Mouse (Mus musculus) left cerebral cortex, adult 2 months (tissue): ENCODE measurements at regions not wholly inside any gene's neighbourhood (a gene's known extent, or its start where the extent isn't known, plus 50 kb on each side); places are given as distances from the start of the nearest gene placed in this dataset.

Experiments
- DNase-seq, 2 experiments: peaks; one replicate each; pipeline ENCODE4 v3.0.0; 2021 to 2022; ENCODE audit warnings: low spot score in 2 of 2, mixed read lengths in 1 of 2; ENCODE audit errors: extremely low spot score in 1 of 2
- H3K27ac ChIP-seq: fragments of 200-600 bp; 2 replicates; pipeline ENCODE4 v1.8.1; 2022
- H3K4me3 ChIP-seq: fragments of 200-600 bp; 2 replicates; pipeline ENCODE4 v1.8.1; 2022
- CTCF ChIP-seq: fragments of 200-600 bp; IDR thresholded peaks from 2 replicates; pipeline ENCODE4 v1.8.1; 2022; ENCODE audit warnings: antibody characterized with exemption, mild to moderate bottlenecking, moderate library complexity
- intact Hi-C: fragments of 180-260 bp; cut with DNase I; formaldehyde crosslinking; loops from one replicate; pipeline ENCODE4 v1.15.1; 2025

DNA sequence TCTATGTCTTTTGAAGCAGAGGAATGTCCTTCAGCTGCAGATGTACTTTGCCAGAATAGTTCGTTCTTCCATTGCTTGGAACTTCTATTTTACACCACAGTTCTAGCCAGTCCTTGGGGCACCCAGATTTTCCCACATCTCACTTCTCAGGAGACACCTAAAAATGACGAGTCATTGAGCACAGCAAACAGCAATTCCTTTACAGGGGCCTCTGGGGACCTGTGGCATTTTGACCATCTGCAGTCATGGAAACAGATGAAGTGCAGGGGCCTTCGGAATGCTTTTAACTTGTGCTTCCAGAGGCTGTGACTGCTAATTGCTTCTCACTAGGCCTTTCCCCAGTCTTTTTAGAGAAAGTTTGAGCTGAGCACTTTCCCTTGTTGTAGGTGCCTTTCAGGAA is 108.5 kb upstream of the Pard3b start:
- DNase-seq, result no peak
- no peak for TF ChIP-seq CTCF
- intact Hi-C loops, result loop anchor here (10.0 kb wide), 1 partner anchor 45 kb away; no protein-coding TSS in a partner anchor
- H3K27ac ChIP-seq, result no peak overlapping the region
- no peak overlapping the region for H3K4me3 ChIP-seq

DNA sequence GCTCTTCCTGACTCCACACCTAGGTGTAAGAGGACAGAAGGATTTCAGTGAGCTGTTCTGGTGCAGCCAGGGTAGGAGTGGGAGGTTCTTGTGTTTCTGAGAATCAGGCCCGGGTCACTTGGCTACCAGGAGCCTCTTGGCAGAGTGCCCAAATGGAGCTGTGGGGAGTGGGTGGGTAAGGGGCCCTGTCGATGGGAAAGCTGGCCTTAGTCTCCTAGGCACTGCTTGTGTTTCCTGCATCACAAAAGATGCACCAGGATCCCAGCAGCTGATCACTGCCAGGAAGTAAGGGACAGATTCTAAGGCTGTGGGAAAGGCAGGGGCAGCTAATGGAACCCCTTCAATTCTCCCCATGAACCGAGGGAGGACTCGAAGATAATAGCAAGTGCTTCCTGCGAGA is 107.1 kb upstream of the Pard3b start:
- no peak overlapping the region for H3K4me3 ChIP-seq
- no peak overlapping the region for H3K27ac ChIP-seq
- intact Hi-C loops, result loop anchor here (10.0 kb wide), 1 partner anchor 47 kb away; no protein-coding TSS in a partner anchor
- no peak for TF ChIP-seq CTCF
- no peak for DNase-seq

DNA sequence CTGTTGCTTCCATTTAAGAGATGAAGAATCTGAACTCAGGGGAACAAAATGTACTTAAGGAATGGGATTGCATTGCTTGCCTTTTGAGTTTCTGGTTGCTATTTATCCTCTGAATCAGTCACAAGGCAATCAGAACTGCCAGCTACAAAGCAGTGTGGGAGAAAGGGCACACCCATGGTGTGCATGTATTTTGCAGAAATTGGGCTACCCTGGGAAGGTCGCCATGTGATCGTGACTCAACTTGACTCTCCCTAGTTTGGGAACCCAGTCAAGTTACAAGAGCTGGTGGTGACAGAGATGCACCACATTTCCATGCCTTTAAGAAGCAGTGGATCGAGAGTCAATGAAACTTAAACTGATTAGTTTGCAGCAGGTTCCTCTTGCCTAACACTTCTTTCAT is 98.5 kb upstream of the Pard3b start:
- TF ChIP-seq CTCF, result no peak
- intact Hi-C loops, result no loop called here
- no peak for DNase-seq
- H3K4me3 ChIP-seq, result no peak overlapping the region
- no peak overlapping the region for H3K27ac ChIP-seq

DNA sequence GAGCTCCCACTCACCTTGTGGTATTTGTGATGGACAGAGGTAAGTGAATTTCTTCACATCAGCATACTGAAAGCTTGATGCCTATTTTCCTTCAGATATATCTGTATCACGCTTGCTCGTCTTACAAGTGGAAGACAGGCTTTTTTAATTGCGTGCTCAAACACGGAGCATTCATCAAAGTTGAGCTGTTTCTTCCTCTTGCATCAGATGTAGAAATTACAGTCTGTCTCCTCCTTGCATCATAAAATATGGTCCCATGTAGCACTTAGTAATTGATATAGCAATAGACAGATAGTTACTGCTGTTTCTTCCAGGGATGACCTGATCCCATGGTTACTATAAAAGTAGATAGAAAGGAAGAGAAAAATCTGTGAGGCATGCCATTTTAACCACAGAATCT is 97.5 kb upstream of the Pard3b start:
- no peak for TF ChIP-seq CTCF
- H3K27ac ChIP-seq, result no peak overlapping the region
- no peak for DNase-seq
- intact Hi-C loops, result no loop called here
- no peak overlapping the region for H3K4me3 ChIP-seq

DNA sequence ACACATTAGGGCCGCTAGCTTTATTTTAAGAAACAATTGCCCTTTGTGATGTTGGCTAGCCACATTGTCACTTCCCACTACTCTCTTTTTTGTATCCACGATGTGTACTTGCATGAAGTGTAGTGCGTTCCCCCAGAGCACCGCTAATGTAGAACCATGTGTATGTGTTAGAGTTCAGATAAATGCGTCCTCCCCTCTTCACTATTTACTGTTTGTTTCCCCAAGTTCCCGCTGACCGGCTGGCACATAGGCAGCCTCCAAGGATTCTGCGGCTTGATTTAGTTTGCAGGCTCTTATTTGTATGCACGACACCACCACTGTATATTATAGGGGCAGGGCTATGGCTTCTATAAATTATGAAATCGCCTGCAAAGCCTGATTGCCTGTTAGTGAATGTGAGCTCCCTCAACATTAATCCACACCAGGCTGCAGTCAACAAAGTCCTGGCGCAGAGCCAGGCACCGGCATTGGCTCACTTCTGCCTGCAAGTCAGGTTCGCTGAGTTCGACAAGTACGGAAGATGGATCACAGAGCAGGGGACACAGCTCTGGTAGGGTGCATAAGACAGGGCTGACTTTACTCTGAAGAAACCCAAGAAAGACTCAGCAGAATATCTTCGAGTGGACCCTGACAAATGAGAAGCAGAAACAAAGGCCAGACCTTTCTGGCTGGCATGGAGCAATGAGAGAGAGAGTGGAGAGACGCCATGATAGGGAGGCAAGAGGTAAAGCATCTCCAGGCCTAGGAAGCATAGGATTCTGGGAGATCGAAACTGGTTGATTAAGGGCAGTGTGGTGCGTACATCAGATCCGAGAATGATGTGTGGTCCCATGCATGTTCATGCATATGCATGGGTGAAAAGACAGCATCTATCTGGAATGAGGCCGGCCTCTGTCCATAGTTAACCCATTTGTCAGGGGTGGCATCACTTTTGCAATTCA is 85.8 kb upstream of the Pard3b start:
- no peak for TF ChIP-seq CTCF
- DNase-seq, result no peak
- H3K4me3 ChIP-seq, result no peak overlapping the region
- no peak overlapping the region for H3K27ac ChIP-seq
- intact Hi-C loops, result no loop called here

DNA sequence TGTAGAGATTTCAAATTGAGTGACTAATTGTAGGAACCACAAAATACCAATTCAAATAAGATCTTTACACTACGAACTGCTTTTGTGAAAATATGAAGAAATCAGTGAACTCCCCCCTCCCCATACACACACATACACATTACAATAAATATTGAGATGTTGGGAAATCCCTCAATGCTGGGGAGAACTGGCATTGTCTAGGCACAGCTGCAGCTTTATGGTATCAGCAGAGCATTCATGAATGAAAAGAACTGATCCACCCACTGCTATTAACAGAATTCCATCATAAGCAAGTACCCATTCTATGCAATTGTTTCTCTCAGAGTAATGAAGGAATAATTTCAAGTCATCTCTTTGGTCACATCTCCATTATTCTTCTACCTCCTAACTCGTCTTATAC is 79.1 kb upstream of the Pard3b start:
- TF ChIP-seq CTCF, result no peak
- no peak for DNase-seq
- Histone ChIP-seq H3K4me3 (no peak overlapping the region), H3K27ac (no peak overlapping the region)
- intact Hi-C loops, result no loop called here

DNA sequence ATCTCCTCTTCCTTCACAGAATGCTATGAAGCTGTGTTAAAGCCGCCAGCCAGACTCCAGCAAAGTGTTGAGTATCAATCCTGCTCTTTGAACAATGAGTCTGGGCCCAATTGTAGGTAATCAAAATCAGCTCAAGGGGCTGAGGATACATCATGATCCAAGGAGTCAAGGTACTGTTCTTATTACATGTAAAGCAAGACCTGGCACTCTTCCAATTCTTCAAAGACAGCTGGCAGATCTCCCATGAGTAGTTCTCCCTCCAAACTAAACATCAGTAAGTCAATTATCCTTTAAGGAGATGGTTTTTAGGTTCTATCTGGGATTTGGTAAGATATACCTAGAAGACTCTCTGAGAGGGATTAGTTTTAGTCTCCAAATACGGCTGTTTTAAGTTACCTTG is 76.5 kb upstream of the Pard3b start:
- no peak for TF ChIP-seq CTCF
- intact Hi-C loops, result no loop called here
- Histone ChIP-seq H3K27ac (no peak overlapping the region), H3K4me3 (no peak overlapping the region)
- DNase-seq, result no peak

DNA sequence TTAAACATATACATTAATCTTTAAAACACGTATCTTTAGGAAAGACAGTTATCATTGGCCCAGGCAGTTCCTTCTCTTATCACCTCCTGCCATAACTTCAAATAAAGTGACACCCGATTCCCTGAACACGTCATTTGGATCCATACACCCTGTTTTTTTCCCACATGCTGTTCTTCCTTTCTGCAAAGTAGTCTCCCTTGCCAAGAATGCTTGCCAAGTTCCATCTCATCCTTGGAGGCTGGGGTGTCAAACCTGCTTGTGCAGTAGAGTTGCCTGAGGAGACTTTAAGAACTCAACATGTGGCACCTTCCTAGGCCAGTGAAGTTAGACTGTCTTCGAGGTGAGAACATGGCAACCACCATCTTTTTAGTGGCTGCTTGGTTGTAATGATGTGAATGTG is 73.2 kb upstream of the Pard3b start:
- intact Hi-C loops, result no loop called here

DNA sequence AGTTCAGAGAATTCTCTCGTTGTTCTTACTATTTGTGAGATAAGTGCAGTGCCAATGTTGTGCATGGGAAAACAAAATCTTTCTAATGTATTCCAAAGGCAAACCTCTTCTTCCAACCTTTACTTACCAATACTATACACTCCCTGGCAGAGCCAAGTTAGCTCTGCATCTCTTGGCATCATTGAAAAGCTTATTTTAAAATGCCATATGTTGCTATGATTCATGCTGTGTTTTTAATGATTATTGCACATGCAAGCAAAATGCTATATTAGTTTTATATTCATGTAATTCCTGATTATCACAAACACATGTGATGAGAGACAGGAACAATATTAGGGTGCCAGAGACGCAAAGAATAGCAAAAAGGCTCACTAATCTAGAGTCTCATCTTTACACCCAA is 64.3 kb upstream of the Pard3b start:
- Histone ChIP-seq H3K27ac (no peak overlapping the region), H3K4me3 (no peak overlapping the region)
- intact Hi-C loops, result no loop called here
- DNase-seq, result no peak
- no peak for TF ChIP-seq CTCF

More for the DNA sequence above, 73.2 kb upstream of the Pard3b start:
- H3K4me3 ChIP-seq, result no peak overlapping the region
- TF ChIP-seq CTCF, result no peak
- DNase-seq, result no peak
- no peak overlapping the region for H3K27ac ChIP-seq

DNA sequence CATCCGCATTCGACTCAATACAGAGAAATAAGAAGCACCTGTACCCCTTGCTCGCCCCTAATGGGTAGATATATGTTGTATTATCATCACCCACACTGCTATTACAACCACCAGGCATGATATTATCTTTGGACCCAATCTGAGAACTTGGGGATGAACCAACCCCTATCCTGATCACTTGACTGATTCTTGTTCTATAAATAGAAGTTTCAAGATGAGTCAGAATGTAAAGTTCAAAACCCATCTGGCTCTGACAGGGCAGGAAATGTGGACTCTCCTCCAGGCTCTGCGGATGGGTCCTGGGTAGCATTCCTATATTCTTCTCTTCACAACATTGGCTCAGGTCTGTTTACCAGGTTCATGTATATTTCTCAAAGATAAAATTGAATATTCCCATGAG is 61.9 kb upstream of the Pard3b start:
- no peak overlapping the region for H3K27ac ChIP-seq
- intact Hi-C loops, result no loop called here
- no peak for DNase-seq
- H3K4me3 ChIP-seq, result no peak overlapping the region
- TF ChIP-seq CTCF, result no peak

DNA sequence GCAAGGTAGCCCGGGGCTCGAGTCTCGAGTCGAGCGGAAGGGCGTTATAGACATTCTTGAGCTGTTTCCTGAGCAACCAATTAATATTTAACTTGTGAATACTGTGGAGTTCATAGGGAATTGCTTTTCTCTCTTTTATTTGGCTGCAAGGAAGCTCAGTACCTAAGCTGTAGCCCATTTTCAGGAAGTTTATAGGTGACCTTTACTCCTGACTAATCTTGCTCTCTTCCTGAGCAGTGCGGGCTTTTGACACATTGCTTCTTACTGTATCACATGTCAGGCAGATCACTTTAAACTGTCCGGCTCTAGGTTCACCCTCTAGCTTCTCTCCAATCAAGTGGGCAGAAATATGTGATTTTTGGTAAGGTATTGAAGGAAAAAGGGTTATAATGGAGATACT is 51.4 kb upstream of the Pard3b start:
- DNase-seq, result no peak
- no peak for TF ChIP-seq CTCF
- Histone ChIP-seq H3K27ac (no peak overlapping the region), H3K4me3 (no peak overlapping the region)
- intact Hi-C loops, result no loop called here
